Mouse (Mus musculus): ENCODE data around the gene Ddc. TPM values are rescaled to one million over a fixed set of nuclear protein-coding genes. Genes with fewer than 3 reads are reported as not detected.

The Ddc gene
- total and polyA plus RNA-seq, 3 experiments: 0.07 to 0.08 TPM; not detected in 1

GRCm38 (mm10) chr11:11893769-11894168 lies 4.2 kb downstream of the Ddc start:
- no peak overlapping the region for H3K27ac ChIP-seq (ENCODE audit: control insufficient read depth, low read depth, low read length)
- H3K9me3 ChIP-seq (replicated peaks; ENCODE audit: insufficient read depth, low read length): no peaks in the 10 kb centered on the region
- H3K36me3 ChIP-seq (ENCODE audit: control insufficient read depth in 1 of 2, insufficient read depth in 2 of 2, low read length in 2 of 2): peaks cover 0 to 3% of the 10 kb centered on the region in 2 experiments; a peak in 2 of 4 replicates
- no peak overlapping the region for H3K9ac ChIP-seq (ENCODE audit: control insufficient read depth, low read depth, low read length, poor library complexity, severe bottlenecking)
- H3K4me1 ChIP-seq (ENCODE audit: control insufficient read depth in 1 of 2, insufficient read depth in 2 of 2, low read length in 2 of 2): 0 out of 4 replicates have a peak, but pooled peaks cover 0 to 3% of the 10 kb centered on the region in 2 experiments
- no peak for TF ChIP-seq NELFE (IDR thresholded peaks at IDR 0.05; ENCODE audit: low read depth, low read length)
- TF ChIP-seq MEF2A (IDR thresholded peaks at IDR 0.05; ENCODE audit: extremely low read depth, insufficient replicate concordance, low read depth, low read length, poor library complexity, severe bottlenecking): no peak
- no peak for TF ChIP-seq ZKSCAN1 (IDR thresholded peaks at IDR 0.05; ENCODE audit: low read depth, low read length)
- TF ChIP-seq ZMIZ1 (IDR thresholded peaks at IDR 0.05; ENCODE audit: low read depth, low read length): no peak
- no peak for TF ChIP-seq RAD21 (IDR thresholded peaks at IDR 0.05; ENCODE audit: low read depth, low read length)
- no peak for TF ChIP-seq POLR2AphosphoS2 (IDR thresholded peaks at IDR 0.05; ENCODE audit: low read length)
- no peak for TF ChIP-seq GABPA (IDR thresholded peaks at IDR 0.05; ENCODE audit: low read depth, low read length)
- no peak for TF ChIP-seq ZNF384 (IDR thresholded peaks at IDR 0.05; ENCODE audit: low read depth, low read length)
- TF ChIP-seq CHD1 (IDR thresholded peaks at IDR 0.05; ENCODE audit: low read depth, low read length): no peak
- TF ChIP-seq GATA1 (IDR thresholded peaks at IDR 0.05; ENCODE audit: low read depth, low read length): no peak
- no peak for TF ChIP-seq MAFK (IDR thresholded peaks at IDR 0.05; ENCODE audit: borderline replicate concordance, low read depth, low read length)
- TF ChIP-seq BHLHE40 (IDR thresholded peaks at IDR 0.05; ENCODE audit: borderline replicate concordance, low read depth, low read length): no peak
- TF ChIP-seq UBTF (IDR thresholded peaks at IDR 0.05; ENCODE audit: borderline replicate concordance, insufficient read depth, low read depth, low read length): no peak
- TF ChIP-seq TBP (IDR thresholded peaks at IDR 0.05; ENCODE audit: low read depth, low read length): no peak
- TF ChIP-seq EP300 (IDR thresholded peaks at IDR 0.05; ENCODE audit: low read depth in 1 of 2, low read length in 2 of 2): no peak
- TF ChIP-seq CTCF (IDR thresholded peaks at IDR 0.05 in 2 of 3, conservative IDR thresholded peaks at IDR 0.05 in 1 of 3; ENCODE audit: control insufficient read depth in 1 of 3, insufficient read depth in 1 of 3, low read depth in 2 of 3, low read length in 3 of 3, poor library complexity in 1 of 3, severe bottlenecking in 1 of 3): no peak
- TF ChIP-seq USF1 (IDR thresholded peaks at IDR 0.05; ENCODE audit: low read depth, low read length): no peak
- TF ChIP-seq ELF1 (IDR thresholded peaks at IDR 0.05; ENCODE audit: low read depth, low read length): no peak
- TF ChIP-seq ETS1 (IDR thresholded peaks at IDR 0.05; ENCODE audit: low read depth, low read length): no peak
- no peak for TF ChIP-seq NRF1 (IDR thresholded peaks at IDR 0.05; ENCODE audit: insufficient read depth, low read depth, low read length, poor library complexity, severe bottlenecking)
- peaks cover 10 to 15% of the 10 kb centered on the region in 2 experiments for H3K27me3 ChIP-seq (ENCODE audit: control insufficient read depth in 1 of 2, insufficient read depth in 2 of 2, low read length in 2 of 2)
- no peak for DNase-seq (ENCODE audit: low read depth, low spot score)
- H3K79me2 ChIP-seq (ENCODE audit: control insufficient read depth, insufficient read depth, low read length, poor library complexity): no peaks in the 10 kb centered on the region
- H3K4me3 ChIP-seq (ENCODE audit: control insufficient read depth in 1 of 2, insufficient read depth in 1 of 2, low read depth in 2 of 2, low read length in 2 of 2): no peak overlapping the region

Data from MEL (cell line).